Mouse (Mus musculus): ENCODE data around the gene Trim16.

- no peak for TF ChIP-seq POLR2A (IDR thresholded peaks at IDR 0.05; ENCODE audit: control insufficient read depth, extremely low read depth, insufficient read depth, low read length, poor library complexity)
- no peak for TF ChIP-seq CTCF (IDR thresholded peaks at IDR 0.05; ENCODE audit: borderline replicate concordance, control insufficient read depth, extremely low read depth, insufficient read depth, low read length, poor library complexity)
Measured at GRCm38 (mm10) chr11:62813970-62814624, 5.9 kb upstream of the Trim16 start.
